Mouse (Mus musculus): ENCODE results near the gene Tctex1d2. TPM values are rescaled to one million over a fixed set of nuclear protein-coding genes. Genes with fewer than 3 reads are reported as not detected.

Tctex1d2 gene
- polyA plus RNA-seq, 1 experiment, result not detected

GRCm38 (mm10) chr16:32417457-32417856 lies 2.0 kb upstream of the Tctex1d2 start:
- Histone ChIP-seq H3K9me3 (ENCODE audit: control insufficient read depth, low read length) (no peaks in the 10 kb centered on the region), H3K36me3 (ENCODE audit: control insufficient read depth) (no peaks in the 10 kb centered on the region), H3K27me3 (ENCODE audit: control insufficient read depth) (no peaks in the 10 kb centered on the region), H3K4me1 (ENCODE audit: control insufficient read depth) (peaks cover 21% of the 10 kb centered on the region), H3K4me3 (replicated peaks) (no peak overlapping the region)
- TF ChIP-seq GATA1 (IDR thresholded peaks at IDR 0.05; ENCODE audit: low read length), result no peak
- TF ChIP-seq TAL1 (IDR thresholded peaks at IDR 0.05; ENCODE audit: low read length), result no peak

GRCm38 (mm10) chr16:32427506-32427905 lies 8.0 kb downstream of the Tctex1d2 start:
- Histone ChIP-seq H3K27me3 (ENCODE audit: control insufficient read depth) (no peaks in the 10 kb centered on the region), H3K9me3 (ENCODE audit: control insufficient read depth, low read length) (no peaks in the 10 kb centered on the region), H3K4me3 (replicated peaks) (no peak overlapping the region), H3K36me3 (ENCODE audit: control insufficient read depth) (peaks cover 6% of the 10 kb centered on the region), H3K4me1 (ENCODE audit: control insufficient read depth) (peaks cover 21% of the 10 kb centered on the region)
- TF ChIP-seq GATA1 (IDR thresholded peaks at IDR 0.05; ENCODE audit: low read length) (no peak), TAL1 (IDR thresholded peaks at IDR 0.05; ENCODE audit: low read length) (no peak)

GRCm38 (mm10) chr16:32430474-32431046 lies 11.1 kb downstream of the Tctex1d2 start, which contains the start of gene Pcyt1a:
TSS of gene Pcyt1a (plus strand) at chr16:32430921.
- TF ChIP-seq TAL1 (IDR thresholded peaks at IDR 0.05; ENCODE audit: low read length) (no peak), GATA1 (IDR thresholded peaks at IDR 0.05; ENCODE audit: low read length) (no peak)
- Histone ChIP-seq H3K27me3 (ENCODE audit: control insufficient read depth) (no peaks in the 10 kb centered on the region), H3K36me3 (ENCODE audit: control insufficient read depth) (peaks cover 35% of the 10 kb centered on the region), H3K4me1 (ENCODE audit: control insufficient read depth) (peaks cover 45% of the 10 kb centered on the region), H3K4me3 (replicated peaks) (peak within 1 kb of the TSS; percentile 74), H3K9me3 (ENCODE audit: control insufficient read depth, low read length) (no peaks in the 10 kb centered on the region)

- peaks cover 48% of the 10 kb centered on the region for H3K4me1 ChIP-seq (ENCODE audit: control insufficient read depth)
Measured at GRCm38 (mm10) chr16:32431047-32431591, 11.6 kb downstream of the Tctex1d2 start.

GRCm38 (mm10) chr16:32431926-32432325 lies 12.4 kb downstream of the Tctex1d2 start:
- H3K4me1 ChIP-seq (ENCODE audit: control insufficient read depth), result peaks cover 53% of the 10 kb centered on the region
- peak overlapping the region; percentile 74 for H3K4me3 ChIP-seq (replicated peaks)
- peaks cover 48% of the 10 kb centered on the region for H3K36me3 ChIP-seq (ENCODE audit: control insufficient read depth)
- H3K9me3 ChIP-seq (ENCODE audit: control insufficient read depth, low read length), result no peaks in the 10 kb centered on the region
- no peak for TF ChIP-seq TAL1 (IDR thresholded peaks at IDR 0.05; ENCODE audit: low read length)
- TF ChIP-seq GATA1 (IDR thresholded peaks at IDR 0.05; ENCODE audit: low read length), result no peak
- no peaks in the 10 kb centered on the region for H3K27me3 ChIP-seq (ENCODE audit: control insufficient read depth)

More at GRCm38 (mm10) chr16:32431047-32431591, 11.6 kb downstream of the Tctex1d2 start:
- Histone ChIP-seq H3K9me3 (ENCODE audit: control insufficient read depth, low read length) (no peaks in the 10 kb centered on the region), H3K36me3 (ENCODE audit: control insufficient read depth) (peaks cover 40% of the 10 kb centered on the region), H3K27me3 (ENCODE audit: control insufficient read depth) (no peaks in the 10 kb centered on the region), H3K4me3 (replicated peaks) (peak overlapping the region; percentile 74)
- TF ChIP-seq TAL1 (IDR thresholded peaks at IDR 0.05; ENCODE audit: low read length), result no peak
- no peak for TF ChIP-seq GATA1 (IDR thresholded peaks at IDR 0.05; ENCODE audit: low read length)

- Histone ChIP-seq H3K4me1 (ENCODE audit: control insufficient read depth) (peaks cover 59% of the 10 kb centered on the region), H3K4me3 (replicated peaks) (peak overlapping the region; percentile 74), H3K9me3 (ENCODE audit: control insufficient read depth, low read length) (no peaks in the 10 kb centered on the region), H3K27me3 (ENCODE audit: control insufficient read depth) (no peaks in the 10 kb centered on the region), H3K36me3 (ENCODE audit: control insufficient read depth) (peaks cover 60% of the 10 kb centered on the region)
- TF ChIP-seq TAL1 (IDR thresholded peaks at IDR 0.05; ENCODE audit: low read length) (no peak), GATA1 (IDR thresholded peaks at IDR 0.05; ENCODE audit: low read length) (no peak)
Measured at GRCm38 (mm10) chr16:32433138-32433537, 13.6 kb downstream of the Tctex1d2 start.

- Histone ChIP-seq H3K4me3 (replicated peaks) (peak overlapping the region; percentile 74), H3K9me3 (ENCODE audit: control insufficient read depth, low read length) (no peaks in the 10 kb centered on the region), H3K36me3 (ENCODE audit: control insufficient read depth) (peaks cover 69% of the 10 kb centered on the region), H3K27me3 (ENCODE audit: control insufficient read depth) (no peaks in the 10 kb centered on the region), H3K4me1 (ENCODE audit: control insufficient read depth) (peaks cover 61% of the 10 kb centered on the region)
- TF ChIP-seq GATA1 (IDR thresholded peaks at IDR 0.05; ENCODE audit: low read length), result no peak
- TF ChIP-seq TAL1 (IDR thresholded peaks at IDR 0.05; ENCODE audit: low read length), result no peak
Measured at GRCm38 (mm10) chr16:32434066-32434465, 14.6 kb downstream of the Tctex1d2 start.

- Histone ChIP-seq H3K36me3 (ENCODE audit: control insufficient read depth) (peaks cover 76% of the 10 kb centered on the region), H3K27me3 (ENCODE audit: control insufficient read depth) (no peaks in the 10 kb centered on the region), H3K4me1 (ENCODE audit: control insufficient read depth) (peaks cover 57% of the 10 kb centered on the region), H3K9me3 (ENCODE audit: control insufficient read depth, low read length) (no peaks in the 10 kb centered on the region), H3K4me3 (replicated peaks) (no peak overlapping the region)
- TF ChIP-seq GATA1 (IDR thresholded peaks at IDR 0.05; ENCODE audit: low read length) (no peak), TAL1 (IDR thresholded peaks at IDR 0.05; ENCODE audit: low read length) (no peak)
Measured at GRCm38 (mm10) chr16:32434691-32435090, 15.2 kb downstream of the Tctex1d2 start.

GRCm38 (mm10) chr16:32436657-32437056 lies 17.2 kb downstream of the Tctex1d2 start:
- Histone ChIP-seq H3K27me3 (ENCODE audit: control insufficient read depth) (no peaks in the 10 kb centered on the region), H3K4me1 (ENCODE audit: control insufficient read depth) (peaks cover 64% of the 10 kb centered on the region), H3K9me3 (ENCODE audit: control insufficient read depth, low read length) (no peaks in the 10 kb centered on the region), H3K4me3 (replicated peaks) (no peak overlapping the region), H3K36me3 (ENCODE audit: control insufficient read depth) (peaks cover 95% of the 10 kb centered on the region)
- TF ChIP-seq GATA1 (IDR thresholded peaks at IDR 0.05; ENCODE audit: low read length) (no peak), TAL1 (IDR thresholded peaks at IDR 0.05; ENCODE audit: low read length) (no peak)
